Mouse (Mus musculus) lung, adult 18-20 months (tissue): Measurements from ENCODE around the gene Snx14.

Experiments
- DNase-seq, 2 experiments: peaks; one replicate each; pipeline ENCODE4 v3.0.0; 2022; ENCODE audit warnings: mixed read lengths in 2 of 2

Snx14 gene

DNA sequence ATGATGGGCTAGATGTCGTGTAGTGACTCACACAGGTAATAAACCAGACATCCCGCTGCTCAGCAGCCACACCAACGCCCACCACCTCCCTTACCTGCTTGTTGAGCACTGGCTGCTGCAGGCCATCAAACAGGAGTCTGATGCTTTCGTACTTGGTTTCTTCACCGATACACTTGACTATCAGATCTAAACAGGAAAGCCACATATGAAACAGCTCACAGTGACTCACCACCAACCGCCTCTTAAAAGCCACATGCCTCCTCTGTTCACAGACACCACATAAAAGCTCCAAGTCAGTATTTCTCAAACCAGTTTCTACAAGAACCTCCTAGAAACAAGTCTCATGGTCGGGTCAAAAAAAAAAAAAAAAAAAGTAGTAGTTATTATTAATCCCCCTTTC is 58.7 kb downstream of the Snx14 start:
- DNase-seq: no peak

DNA sequence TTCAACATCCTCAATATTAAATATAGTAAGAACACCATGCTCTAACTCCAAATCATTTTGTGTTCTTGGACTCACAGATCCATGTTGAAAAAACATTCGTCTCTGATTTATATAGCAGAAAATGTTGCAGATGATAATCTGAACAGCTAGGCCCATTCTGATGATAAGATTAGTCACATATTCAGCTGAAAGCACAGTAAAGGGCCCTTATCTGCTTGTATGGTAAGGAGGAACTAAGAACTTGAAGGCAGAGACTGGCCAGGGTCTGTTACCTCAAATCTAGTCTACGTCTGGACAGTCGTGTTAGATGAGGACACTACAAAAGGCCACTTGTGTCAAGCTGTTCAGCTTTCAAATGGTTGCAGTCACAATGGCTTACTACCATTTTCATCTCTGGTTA is 59.7 kb downstream of the Snx14 start:
- DNase-seq: no peak

DNA sequence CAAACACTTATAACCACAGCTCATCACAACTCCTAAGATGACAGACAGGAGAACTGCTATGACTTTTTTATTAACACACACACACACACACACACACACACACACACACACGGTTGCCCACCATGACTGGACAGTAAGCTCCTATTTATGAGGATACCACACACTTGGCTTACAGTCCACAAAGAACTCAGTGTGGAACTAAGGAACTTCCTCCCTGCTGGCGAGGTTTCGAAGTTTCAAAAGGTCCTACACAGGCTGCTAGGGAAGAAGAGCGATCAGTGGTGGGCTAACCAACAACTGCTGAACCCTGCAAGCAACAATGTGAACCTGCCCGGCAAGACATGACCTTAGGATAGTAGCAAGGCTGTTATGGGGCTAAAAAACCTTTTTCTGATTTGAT is 61.3 kb downstream of the Snx14 start:
- no peak for DNase-seq

DNA sequence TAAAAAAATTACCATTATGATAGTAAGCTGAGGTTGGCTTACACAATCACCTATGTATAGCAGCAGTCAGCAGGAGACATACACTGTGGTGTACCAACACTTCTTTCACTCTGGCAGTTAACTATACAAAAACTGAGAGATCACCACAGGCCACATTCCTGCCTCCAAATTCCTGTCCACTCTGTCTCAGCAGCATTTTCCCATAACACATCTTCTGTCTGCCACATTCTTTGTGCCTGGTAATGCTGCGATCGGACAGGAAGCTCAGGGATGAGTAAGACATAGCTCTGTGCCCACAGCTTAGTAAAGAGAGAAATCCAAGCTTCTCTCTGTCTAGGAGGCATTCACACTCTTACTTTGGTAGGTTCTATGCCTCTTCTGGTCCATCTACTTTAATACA is 65.8 kb downstream of the Snx14 start:
- DNase-seq: no peak

DNA sequence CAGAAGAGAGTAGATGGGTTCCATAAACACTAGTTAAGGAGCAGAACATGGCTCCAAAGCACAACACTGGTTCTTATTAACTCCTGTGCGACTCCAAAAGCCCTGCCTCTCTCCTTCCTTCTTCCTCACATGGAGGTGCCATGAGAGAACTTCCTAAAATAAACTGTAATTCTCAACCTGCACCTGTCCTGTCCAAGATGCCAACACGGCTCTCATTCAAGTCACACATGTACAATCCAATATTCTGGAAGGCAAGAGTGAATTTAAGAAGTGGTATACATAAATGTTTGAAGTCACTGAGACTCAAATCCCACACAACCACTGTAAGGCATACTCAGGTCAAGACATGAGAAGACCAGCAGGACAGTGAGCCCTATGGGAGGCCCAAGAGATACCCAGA is 67.6 kb downstream of the Snx14 start:
- no peak for DNase-seq

DNA sequence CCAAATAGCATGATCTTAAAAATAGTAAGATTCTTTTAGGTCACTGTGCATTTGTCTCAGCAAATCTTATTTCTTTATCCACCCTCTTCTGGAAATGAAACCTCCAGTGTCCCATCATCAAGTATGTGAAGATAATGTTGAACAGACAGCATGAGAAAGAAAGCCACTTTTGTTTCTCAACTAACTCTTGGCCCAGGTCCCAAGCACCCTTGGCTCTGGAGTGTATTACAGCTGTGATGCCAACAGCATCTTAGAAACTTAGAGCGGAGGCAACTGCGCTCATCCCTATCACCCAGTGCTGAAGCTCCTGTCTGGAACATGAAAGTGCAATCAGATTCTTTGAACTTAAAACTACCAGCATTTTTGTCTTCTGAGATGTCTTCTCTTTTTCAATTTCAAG is 69.1 kb downstream of the Snx14 start:
- DNase-seq: no peak

DNA sequence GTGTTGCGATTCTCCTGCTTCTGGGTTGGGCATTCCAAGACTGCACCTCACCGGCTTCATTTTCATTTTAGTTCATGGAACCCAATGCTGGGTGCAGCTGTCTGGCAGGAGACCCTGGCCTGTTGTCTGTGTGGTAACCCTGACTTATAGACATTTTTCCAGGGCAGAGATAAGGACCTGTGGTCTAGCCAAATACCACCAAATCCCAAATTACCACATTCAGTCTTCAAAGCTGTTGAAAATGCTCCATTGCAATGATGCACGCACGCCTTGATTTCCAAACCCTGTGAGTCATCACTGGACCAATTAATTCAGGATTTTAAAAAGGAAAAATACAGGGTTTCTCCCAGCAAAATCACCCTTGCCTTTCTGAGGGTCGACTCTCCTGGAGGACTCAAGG is 70.3 kb downstream of the Snx14 start:
- no peak for DNase-seq

DNA sequence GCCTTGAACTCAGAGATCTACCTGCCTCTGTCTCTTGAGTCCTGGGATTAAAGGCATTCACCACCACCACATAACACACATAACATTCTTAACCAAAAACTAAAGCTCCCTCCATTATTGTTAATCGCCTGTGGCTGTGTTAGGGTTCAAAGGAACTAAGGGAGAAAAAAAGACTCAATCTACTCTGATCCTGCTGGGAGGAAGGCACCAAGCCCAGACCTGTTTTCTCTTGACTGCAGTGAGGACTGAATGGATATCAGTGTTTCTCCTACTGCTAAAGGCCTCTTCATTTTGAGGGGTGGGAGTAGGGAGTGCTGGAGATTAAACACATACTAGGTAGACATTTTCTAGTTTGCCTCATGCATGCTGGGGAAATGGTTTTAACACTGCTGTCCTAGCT is 71.0 kb downstream of the Snx14 start:
- DNase-seq: no peak

DNA sequence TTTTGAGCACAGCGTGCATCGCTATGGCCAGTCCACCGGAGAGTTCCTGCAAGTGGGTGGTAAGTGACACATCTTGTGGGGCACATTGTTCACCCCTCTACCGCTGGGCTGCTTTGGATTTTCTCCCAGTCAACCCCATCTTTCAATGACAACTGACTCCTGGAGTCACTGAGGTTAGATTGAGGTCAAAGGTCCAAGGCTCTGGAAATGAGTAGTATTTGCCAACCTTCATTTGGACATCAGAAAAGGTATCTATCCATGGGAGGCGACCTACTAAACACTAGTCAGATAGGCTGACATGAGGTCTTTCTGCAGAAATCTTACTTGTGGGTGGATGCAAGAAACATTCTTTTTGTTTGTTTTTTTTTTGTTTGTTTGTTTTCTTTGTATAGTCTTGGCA is 71.4 kb downstream of the Snx14 start:
- no peak for DNase-seq

DNA sequence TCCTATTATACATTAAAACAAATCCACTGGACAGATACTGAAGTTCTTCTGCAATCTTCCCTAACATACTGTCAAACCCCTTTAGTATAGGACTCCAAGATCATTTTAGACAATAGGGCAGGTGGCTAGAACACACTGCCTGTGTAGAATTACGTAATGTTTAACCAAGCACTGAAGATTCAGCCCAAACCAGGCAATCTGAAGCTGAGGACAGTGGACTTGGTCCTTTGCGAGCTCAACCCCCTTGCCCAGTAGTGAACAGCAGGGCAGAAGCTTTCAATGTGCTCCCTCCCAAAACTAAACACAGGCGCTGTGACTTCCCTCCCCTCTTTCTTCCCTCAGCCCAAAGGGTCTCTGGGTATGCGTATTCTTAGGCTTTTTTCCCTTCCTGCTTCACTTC is 71.9 kb downstream of the Snx14 start:
- DNase-seq: no peak

DNA sequence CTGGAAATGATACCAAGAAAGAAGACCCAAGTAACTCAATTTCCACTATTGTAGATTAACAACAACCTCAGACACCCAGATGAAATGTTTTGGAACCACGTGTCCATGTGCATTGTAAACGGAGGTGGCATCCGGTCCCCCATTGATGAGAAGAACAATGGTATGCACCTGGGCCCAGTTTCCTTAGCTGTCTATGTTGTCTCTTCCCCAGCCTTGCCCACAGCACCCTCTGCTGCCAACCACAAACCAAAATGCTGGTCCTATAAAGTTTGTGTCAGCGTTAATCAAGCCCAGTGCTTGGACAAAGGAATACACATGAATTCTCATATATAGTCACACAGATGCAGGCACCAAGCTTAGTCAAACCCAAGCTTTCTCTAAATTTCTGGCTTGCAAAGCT is 72.5 kb downstream of the Snx14 start:
- no peak for DNase-seq

DNA sequence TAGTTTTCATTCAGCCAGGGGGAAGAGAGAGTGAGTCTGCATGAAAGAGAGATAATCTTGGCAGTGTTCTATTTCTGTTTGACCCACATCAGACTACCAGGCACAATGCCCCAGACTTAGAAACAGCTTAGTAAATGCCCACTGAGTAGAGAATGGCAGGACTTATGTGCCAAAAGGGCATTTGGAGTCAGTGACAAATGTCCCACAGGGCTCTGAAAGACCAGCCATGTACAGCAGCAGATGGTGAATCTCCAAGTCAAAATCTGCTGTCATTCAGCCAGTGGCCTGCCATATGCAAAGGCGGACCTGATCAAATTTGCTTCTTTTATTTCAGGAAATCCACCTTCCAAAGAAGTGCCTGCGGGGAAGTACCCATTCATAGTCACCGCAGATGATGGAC is 75.7 kb downstream of the Snx14 start:
- DNase-seq: no peak

DNA sequence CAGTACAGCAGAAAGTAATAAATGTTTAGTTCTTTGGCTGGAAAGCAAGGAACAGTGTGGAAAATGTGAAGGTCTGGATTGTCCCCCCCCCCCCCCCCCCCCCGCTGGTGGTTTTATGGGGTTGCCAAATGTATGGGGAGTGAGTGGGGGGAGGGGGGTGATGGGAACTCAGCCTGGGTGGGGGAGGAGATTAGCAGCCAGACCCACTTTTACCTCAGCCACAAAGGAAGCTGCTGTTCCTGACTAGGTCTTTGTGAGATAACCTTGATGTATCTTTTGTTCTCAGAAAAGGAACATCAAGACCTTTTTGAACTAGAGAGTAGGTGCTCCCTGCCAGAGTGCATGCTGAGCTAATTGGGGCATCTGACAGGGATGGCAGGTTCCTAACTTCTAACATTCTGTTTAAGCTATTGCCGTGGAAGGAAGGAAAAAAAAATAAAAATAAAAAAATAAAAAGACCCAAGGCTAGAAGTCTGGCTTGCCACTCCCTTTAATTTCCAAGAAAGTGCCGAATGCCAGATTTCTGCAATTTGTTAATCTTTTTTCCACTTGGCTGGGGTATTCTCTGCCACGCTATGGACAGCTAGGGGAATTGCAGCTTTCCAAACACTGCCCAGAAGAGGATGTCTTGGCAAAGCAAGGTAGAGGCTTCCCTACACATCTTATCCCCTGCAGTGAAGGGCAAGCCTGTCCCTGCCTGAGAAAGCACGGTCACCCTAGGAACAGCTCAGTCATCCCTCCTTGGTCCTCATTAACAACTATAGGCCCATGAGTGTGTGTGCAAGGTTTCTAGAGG is 76.5 kb downstream of the Snx14 start:
- DNase-seq: no peak

DNA sequence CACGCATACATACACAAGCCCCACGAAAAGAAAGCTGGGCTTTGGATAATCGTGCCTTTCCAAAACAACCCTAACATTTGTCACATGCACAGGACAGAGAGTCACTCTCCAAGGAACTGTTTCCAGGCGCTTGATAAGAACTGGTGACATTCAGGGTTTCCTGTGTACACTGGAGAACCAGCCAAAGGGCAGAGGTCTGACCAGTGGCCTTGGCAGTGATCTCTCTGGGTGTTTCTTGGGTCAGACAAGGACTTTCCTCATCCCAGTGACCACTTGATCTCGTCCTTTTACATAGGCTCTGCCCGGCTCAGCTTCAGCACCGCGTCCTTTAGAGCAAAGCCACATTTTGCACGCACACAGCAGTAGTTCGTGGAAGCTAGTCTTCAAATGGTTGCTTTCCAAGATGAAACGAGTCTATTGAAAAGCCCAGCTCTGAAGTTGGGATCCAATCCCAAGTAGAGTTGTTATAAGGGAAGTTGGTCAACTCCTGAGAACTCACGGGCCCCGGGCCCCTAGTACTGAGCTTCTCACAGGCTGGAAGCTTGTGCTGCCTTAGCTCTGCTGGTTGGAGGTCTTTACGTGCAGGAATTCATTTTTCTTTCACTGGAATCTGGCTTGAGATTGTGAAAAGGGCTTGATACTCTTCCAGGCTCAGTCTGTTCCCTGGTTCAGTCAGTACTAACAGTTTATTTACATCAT is 77.4 kb downstream of the Snx14 start:
- peak; percentile 51 to 62 for DNase-seq

DNA sequence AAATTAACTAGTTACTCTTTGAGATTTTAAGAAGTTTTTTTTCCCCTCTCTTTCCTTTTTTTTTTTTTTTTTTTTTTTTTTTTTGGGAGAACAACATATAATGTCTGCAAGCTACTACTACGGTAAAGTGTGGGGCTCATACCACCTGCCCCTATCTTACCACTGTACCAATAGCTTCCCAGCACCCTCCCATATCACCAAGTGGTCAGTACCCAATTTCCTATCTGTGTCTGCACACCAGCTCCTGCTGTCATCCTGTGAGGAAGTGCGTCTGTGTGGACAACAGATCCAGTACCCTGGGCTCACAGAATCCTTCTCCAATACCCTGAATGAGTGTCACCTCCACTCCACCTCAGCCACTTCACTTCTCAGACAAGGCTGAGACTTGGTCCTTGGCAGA is 79.6 kb downstream of the Snx14 start:
- DNase-seq: no peak

DNA sequence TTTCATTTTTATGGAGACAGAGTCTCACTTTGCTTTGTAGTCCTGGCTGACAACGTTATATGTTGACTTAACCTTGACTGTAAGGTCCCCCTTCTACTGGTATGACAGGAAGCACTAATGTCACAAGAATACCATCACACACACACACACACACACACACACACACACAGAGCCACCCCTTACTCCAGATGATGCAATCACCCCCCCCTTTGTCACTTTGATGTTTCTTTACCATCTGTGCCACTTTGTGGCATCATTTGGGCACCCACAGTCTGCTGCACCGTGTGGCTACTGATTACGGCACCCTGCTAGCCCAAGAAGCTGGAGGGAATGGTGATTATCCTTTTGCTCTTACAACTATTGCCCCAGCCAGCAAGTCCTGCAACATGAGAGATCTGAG is 81.6 kb downstream of the Snx14 start:
- DNase-seq: no peak

DNA sequence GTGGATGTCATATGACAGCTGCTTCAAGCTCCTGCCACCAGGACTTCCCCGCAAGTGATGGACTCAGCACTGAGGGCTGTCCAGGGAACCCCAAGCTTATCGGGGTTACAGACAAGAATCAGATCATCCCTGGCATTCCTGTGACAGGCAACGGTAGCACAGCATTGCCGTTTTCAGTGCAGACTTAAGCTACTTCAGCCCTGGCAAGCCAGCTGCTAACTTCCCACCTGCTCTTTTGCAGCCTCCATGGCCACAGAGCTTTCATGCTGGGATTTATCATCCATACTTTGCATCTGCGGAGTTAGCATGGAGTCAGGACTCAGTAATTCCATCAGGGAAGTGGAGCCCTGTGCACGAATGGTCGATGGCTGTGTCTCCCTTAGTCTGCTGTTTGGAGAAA is 85.3 kb downstream of the Snx14 start:
- DNase-seq: no peak

DNA sequence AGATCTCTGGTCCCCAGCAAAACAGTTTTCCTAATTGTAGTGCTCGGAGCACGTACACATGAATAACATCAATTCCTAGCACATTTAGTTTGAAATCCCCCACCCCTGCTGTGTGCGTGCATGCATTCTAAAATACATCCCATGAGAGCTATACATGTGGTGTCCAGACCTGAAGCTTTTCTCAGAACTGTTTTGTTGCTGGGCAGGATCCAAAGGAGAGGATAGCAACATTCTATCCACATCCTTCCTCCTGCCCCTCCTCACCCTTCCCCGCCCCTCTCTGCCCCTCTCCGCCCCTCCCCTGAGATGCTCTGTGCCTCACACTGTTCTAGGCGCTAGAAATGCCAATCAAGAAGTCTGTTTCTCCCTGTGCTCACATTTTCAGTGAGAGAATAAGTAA is 86.0 kb downstream of the Snx14 start:
- no peak for DNase-seq

DNA sequence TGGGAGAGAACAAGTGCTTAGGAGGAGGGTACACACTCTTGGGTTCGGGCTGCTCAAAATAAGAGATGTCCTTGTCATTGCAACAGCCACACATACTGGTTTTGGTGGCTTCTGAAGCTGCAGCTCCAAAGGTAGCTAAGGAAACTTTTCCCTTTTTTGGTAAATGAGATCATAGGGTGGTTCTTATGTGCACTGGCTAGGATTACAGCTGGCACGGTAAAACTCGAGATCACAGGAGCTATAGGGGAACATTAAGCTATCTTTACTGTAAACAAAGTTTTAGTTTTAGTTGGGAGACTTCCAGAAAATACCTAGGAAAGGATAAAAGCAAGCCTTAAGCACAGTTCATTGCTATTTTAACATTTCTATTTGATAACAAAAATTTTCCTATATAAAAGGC is 87.6 kb downstream of the Snx14 start:
- no peak for DNase-seq

DNA sequence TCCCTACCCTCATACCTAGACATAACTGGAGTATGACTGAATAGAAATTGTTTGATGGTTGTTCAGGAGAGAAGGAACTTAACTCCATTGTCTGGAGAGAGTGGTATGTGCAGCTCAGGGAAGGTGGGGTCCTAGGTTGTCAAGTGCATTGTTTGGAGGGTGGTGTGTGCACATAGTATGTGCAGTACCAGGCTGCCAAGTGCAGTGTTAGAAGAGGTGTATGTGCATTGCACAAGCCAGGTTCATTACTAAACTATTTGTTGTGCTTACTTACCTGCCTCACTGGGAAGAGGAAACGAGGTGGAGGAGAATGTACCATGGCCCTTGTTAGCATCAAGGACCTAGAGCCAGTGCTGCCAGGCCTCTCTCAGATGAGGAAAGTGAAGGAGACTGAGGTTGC is 88.4 kb downstream of the Snx14 start:
- DNase-seq: peak; percentile 49 to 64

DNA sequence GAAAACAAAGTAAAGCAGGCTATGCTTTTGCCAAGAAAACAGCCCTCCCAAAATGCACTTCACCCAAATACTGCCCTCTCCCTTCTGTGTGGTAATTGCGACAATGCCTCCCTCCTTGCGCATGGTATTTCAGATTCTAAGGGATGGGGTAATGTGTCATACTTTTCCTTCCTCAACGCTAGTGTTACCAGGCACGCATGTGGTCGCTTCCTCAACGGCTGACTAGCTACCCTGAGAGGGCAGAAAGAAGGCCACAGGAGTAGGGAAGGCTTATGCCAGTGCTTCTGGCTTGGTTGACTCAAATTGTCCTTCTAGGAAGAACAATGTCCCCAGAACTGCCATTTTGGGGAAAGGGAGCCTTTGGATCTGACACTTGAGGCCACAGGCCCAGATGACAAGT is 90.1 kb downstream of the Snx14 start:
- no peak for DNase-seq

DNA sequence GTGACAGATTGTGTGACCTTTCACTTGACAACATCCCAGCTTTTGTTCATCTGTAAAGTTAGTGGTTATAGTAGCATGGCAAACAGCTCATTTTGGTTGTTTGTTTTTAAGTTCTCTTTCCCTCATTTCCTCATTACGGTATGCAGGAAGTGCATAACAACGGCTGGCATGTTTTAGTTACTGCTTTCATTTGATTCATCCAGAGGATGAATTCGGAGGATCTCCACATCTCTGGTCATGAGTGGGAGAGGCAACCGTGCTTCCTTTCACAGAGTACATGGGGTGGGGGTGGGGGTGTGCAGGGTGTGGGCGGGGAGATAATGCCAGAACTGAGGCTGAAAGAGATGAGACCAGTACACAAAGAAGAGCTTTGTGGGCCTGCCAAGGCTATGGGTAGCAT is 91.9 kb downstream of the Snx14 start:
- no peak for DNase-seq

DNA sequence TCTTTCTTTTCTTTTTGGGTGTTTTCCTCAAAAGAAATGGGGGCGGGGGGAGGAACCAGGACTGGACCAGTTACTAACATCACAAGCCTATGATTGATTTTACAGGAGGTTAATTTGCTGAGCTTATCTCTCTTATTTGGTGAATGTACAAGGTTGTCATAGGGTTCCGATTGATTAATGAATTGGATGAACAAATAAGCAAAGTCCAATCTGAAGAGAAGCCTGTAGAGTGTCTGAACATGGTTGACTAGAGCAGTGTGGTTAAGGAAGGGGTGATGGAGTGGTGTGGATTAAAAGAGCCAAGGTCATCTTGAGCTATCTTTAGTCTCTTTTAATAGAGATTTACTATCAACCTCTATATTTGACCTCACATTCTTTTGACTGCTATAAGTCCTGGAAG is 94.3 kb downstream of the Snx14 start:
- no peak for DNase-seq

DNA sequence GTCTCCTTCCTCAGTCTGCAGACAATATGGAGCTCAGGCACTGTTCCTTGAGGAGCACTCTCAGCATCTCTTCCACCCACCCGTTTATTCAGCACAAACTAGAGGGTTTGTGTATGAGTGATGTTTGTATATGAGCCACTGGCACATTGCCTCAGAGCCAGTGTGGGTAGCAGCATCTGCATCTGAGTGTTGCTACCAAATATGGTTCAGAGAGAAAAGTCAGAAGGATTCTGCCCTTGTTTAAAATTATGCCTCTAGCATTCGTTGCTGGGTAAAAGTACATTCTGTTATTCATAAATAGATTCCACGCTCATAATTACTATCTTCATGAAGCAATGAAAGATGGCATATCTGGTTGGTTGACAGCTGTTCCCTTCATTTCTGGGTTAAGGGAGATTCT is 96.1 kb downstream of the Snx14 start:
- DNase-seq: no peak

DNA sequence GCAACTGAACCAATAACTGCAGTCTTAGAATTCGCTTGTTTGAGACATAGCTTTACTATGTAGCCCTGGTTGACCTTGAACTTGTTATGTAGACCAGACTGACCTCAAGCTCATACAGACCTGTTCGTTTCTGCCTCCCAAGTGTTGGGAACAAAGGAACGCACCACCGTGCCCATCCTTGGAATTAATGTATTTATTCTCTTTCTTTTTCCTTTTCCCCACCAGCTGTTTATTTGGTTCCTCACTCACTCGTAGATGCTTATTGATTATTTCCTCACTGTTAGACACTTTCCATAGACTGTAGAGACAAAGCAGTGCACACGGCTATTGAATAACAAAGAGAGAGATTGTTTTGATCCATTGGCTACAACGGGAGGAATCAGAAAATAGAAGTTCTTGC is 96.5 kb downstream of the Snx14 start:
- no peak for DNase-seq
